Mouse (Mus musculus) telencephalon, adult 2 months (tissue): ENCODE results near the gene Lmod1.

Source experiments
- DNase-seq: peaks from one replicate; pipeline ENCODE4 v3.0.0-alpha.2; 2011; ENCODE audit warnings: low read depth, low spot score

The Lmod1 gene

GRCm38 (mm10) chr1:135412130-135412529 lies 87.5 kb downstream of the Lmod1 start:
- DNase-seq, result no peak

- no peak for DNase-seq
Observed at GRCm38 (mm10) chr1:135413996-135414395, 89.4 kb downstream of the Lmod1 start.
